Mouse (Mus musculus) urinary bladder, postnatal 25 days (tissue): ENCODE measurements around the gene Sult2a2.
"Not testable (repeated sequence)": the region's sequence is repeated elsewhere in the genome, so short reads cannot be mapped to it uniquely, and the experiment has no call there.

Experiments used
- DNase-seq: peaks from one replicate; pipeline ENCODE4 v3.0.0; 2022; ENCODE audit warnings: low spot score

The Sult2a2 gene

DNA sequence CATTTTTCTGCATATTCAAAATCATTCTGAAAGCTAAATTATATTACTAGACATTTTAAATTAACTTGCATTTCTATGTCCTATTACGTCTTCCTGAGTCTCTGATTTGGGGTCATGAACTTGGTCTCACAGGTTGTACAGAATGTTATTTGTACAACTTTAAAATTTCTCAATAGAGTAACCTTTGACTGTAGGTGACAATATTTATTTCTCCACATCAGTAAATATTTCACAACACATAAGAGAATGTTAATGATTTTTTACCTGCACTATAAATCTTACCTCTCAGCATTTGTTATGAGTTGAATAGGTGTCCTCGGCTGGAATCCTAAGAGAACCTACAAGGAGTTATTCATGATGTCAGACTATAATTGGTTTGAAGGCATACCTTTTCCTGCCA is at the start of gene Sult2a2:
Gene Sult2a2, plus strand, starts transcription at position 301 of the 400 bp plus-strand sequence.
- DNase-seq = not testable (repeated sequence)

DNA sequence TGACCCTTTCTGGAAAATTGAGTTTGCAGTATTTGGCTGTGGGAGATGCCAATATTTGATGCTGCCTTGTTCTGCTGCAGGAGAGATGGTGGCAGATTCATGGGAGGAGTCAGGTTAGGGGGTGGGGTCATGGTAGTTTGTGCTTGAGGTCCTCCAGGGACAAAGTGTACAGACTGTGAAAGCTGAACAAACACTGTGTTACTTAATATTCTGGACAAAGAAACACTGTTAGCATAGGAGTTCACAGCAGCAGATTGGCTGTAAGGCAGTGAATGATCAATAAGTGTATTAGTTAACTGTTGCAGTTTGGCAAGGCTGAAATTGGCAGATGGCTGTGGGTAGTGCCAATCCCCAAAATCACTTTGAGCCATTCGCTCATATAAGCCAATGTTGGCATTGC is 80.6 kb downstream of the Sult2a2 start:
- no peak for DNase-seq
